ENCODE assay signal across 9 mouse cellular contexts in genomic region chr1:39936934-39937333, GRCm38 (mm10). TPM values are rescaled to one million over a fixed set of nuclear protein-coding genes. Genes with fewer than 3 reads are reported as not detected.
A peak's percentile ranks its signal among the peaks of the same experiment; 100 is the strongest.
DNase-seq lines count a peak whose midpoint lies in the region; ATAC-seq lines count a peak whose summit lies in the region.
"Had no signal": no experiment of that assay in that cellular context is flagged by ENCODE, and none has a peak within 500 bp of the region (broad histone marks: within the 10 kb centered on the region; RNA-seq: fewer than 3 reads in every experiment).

No protein-coding gene starts in this region.

- DNase-seq in cerebellum, adult 9-10 months = peak; percentile 48
- no peak for DNase-seq in cerebellum, adult 8-10 months
- DNase-seq in hindbrain, embryonic 11.5 days (ENCODE audit: low spot score) = no peak
- no peak for DNase-seq in lung, postnatal 10 days
- no peak for DNase-seq in liver, embryonic 13.5 days
- no peak for DNase-seq in embryo, embryonic 11 days

- H3K27ac ChIP-seq in hindbrain, embryonic 11.5 days (ENCODE audit: low read depth, low read length) = no peak overlapping the region
- no peak overlapping the region for H3K27ac ChIP-seq in hindbrain, embryonic 16.5 days (ENCODE audit: low read depth, low read length)
- no peak overlapping the region for H3K27ac ChIP-seq in lung, embryonic 16.5 days (ENCODE audit: low read length)
- peak overlapping the region; percentile 75 for H3K27ac ChIP-seq in liver, embryonic 13.5 days

- H3K9ac ChIP-seq in hindbrain, embryonic 11.5 days (ENCODE audit: low read depth, low read length) = no peak overlapping the region
- H3K9ac ChIP-seq in hindbrain, embryonic 16.5 days (ENCODE audit: low read depth, low read length) = no peak overlapping the region
- no peak overlapping the region for H3K9ac ChIP-seq in lung, embryonic 16.5 days (ENCODE audit: low read length)
- no peak overlapping the region; the same call in 1 of the 2 replicates for H3K9ac ChIP-seq in liver, embryonic 13.5 days

- no peaks in the 10 kb centered on the region for H3K27me3 ChIP-seq in hindbrain, embryonic 11.5 days (ENCODE audit: control insufficient read depth, insufficient read depth, low read length)
- H3K27me3 ChIP-seq in hindbrain, embryonic 16.5 days (replicated peaks; ENCODE audit: control insufficient read depth, insufficient read depth, low read length) = no peaks in the 10 kb centered on the region
- no peaks in the 10 kb centered on the region for H3K27me3 ChIP-seq in lung, embryonic 16.5 days (ENCODE audit: control insufficient read depth, insufficient read depth, low read depth, low read length)
- no peaks in the 10 kb centered on the region for H3K27me3 ChIP-seq in liver, embryonic 13.5 days

- peak; percentile 48; the same call in 1 of the 2 replicates for ATAC-seq in hindbrain, embryonic 11.5 days (ENCODE audit: low FRiP score)
- no peak for ATAC-seq in hindbrain, embryonic 16.5 days
- ATAC-seq in lung, embryonic 16.5 days (ENCODE audit: low read depth) = no peak
- ATAC-seq in liver, embryonic 13.5 days (ENCODE audit: low read depth) = no peak

- H3K4me2 ChIP-seq in hindbrain, embryonic 11.5 days (replicated peaks; ENCODE audit: low read depth, low read length) = no peak overlapping the region
- no peak overlapping the region for H3K4me2 ChIP-seq in hindbrain, embryonic 16.5 days (ENCODE audit: low read length)
- H3K4me2 ChIP-seq in lung, embryonic 16.5 days (ENCODE audit: low read depth, low read length) = peak overlapping the region; percentile 58; the same call in 1 of the 2 replicates
- peak overlapping the region; percentile 70 for H3K4me2 ChIP-seq in liver, embryonic 13.5 days

- no peak overlapping the region for H3K4me3 ChIP-seq in hindbrain, embryonic 11.5 days (ENCODE audit: low read depth, low read length)
- H3K4me3 ChIP-seq in hindbrain, embryonic 16.5 days (ENCODE audit: low read length) = no peak overlapping the region
- no peak overlapping the region for H3K4me3 ChIP-seq in lung, embryonic 16.5 days (ENCODE audit: low read length)
- H3K4me3 ChIP-seq in liver, embryonic 13.5 days (replicated peaks) = 0 out of 2 replicates have a peak overlapping the region, but pooled peaks have one; percentile 64

- no peaks in the 10 kb centered on the region for H3K36me3 ChIP-seq in hindbrain, embryonic 11.5 days (ENCODE audit: control insufficient read depth, insufficient read depth, low read length)
- H3K36me3 ChIP-seq in hindbrain, embryonic 16.5 days (ENCODE audit: control insufficient read depth, insufficient read depth, low read length) = no peaks in the 10 kb centered on the region
- no peaks in the 10 kb centered on the region for H3K36me3 ChIP-seq in lung, embryonic 16.5 days (ENCODE audit: control insufficient read depth, insufficient read depth, low read length)
- no peaks in the 10 kb centered on the region for H3K36me3 ChIP-seq in liver, embryonic 13.5 days

- H3K9me3 ChIP-seq in hindbrain, embryonic 11.5 days (ENCODE audit: control insufficient read depth, low read length) = no peaks in the 10 kb centered on the region
- H3K9me3 ChIP-seq in hindbrain, embryonic 16.5 days (ENCODE audit: control insufficient read depth, low read length) = no peaks in the 10 kb centered on the region
- no peaks in the 10 kb centered on the region for H3K9me3 ChIP-seq in lung, embryonic 16.5 days (ENCODE audit: control insufficient read depth, low read length)
- H3K9me3 ChIP-seq in liver, embryonic 13.5 days (replicated peaks) = no peaks in the 10 kb centered on the region
- H3K9me3 ChIP-seq: megakaryocyte, embryonic 14.5 days had no signal

- WGBS in hindbrain, embryonic 11.5 days = 63% methylated on average over 2 of the region's 2 CpGs
- WGBS in hindbrain, embryonic 16.5 days = 37% methylated on average over 2 of the region's 2 CpGs
- WGBS in lung, embryonic 16.5 days = 55% methylated on average over 2 of the region's 2 CpGs
- 81% methylated on average over 2 of the region's 2 CpGs for WGBS in liver, embryonic 13.5 days (ENCODE audit: insufficient replicate concordance)

- H3K4me1 ChIP-seq in hindbrain, embryonic 11.5 days (replicated peaks; ENCODE audit: control insufficient read depth, insufficient read depth, low read length) = peaks cover 13% of the 10 kb centered on the region
- peaks cover 84% of the 10 kb centered on the region for H3K4me1 ChIP-seq in hindbrain, embryonic 16.5 days (ENCODE audit: control insufficient read depth, insufficient read depth, low read depth, low read length)
- peaks cover 72% of the 10 kb centered on the region for H3K4me1 ChIP-seq in lung, embryonic 16.5 days (replicated peaks; ENCODE audit: control insufficient read depth, insufficient read depth, low read length)
- H3K4me1 ChIP-seq in liver, embryonic 13.5 days (replicated peaks) = peaks cover 70% of the 10 kb centered on the region

RNA-seq across cellular contexts. Expression of gene Map4k4, which starts 36.2 kb away (rescaled TPM):
- 42.3 and 68.2 TPM in 2 replicates for polyA plus RNA-seq in hindbrain, embryonic 11.5 days (2014; fragmentation: Nextera tagmentation; extraction: Ambion mirVana)
- polyA plus RNA-seq in hindbrain, embryonic 16.5 days (2015; fragmentation: Nextera tagmentation; extraction: Ambion mirVana) = 21.7 and 22.1 TPM in 2 replicates
- 20.9 and 21.6 TPM in 2 replicates for polyA plus RNA-seq in lung, embryonic 16.5 days (2015; fragmentation: Nextera tagmentation; extraction: Ambion mirVana)
- 3.5 and 3.8 TPM in 2 replicates for polyA plus RNA-seq in liver, embryonic 13.5 days (2015; fragmentation: Nextera tagmentation; extraction: Ambion mirVana)

Comparison
In these comparisons a context has a peak if more than half of its experiments do, and no peak if none do; other contexts are left out.
1. H3K4me2 ChIP-seq: peak in lung, embryonic 16.5 days (single experiment) and liver, embryonic 13.5 days (single experiment); none in hindbrain, embryonic 11.5 days (single experiment) and hindbrain, embryonic 16.5 days (single experiment).